Mouse (Mus musculus): Measurements from ENCODE around the gene Zfp551. TPM values are rescaled to one million over a fixed set of nuclear protein-coding genes. Genes with fewer than 3 reads are reported as not detected.

The Zfp551 gene
- polyA plus RNA-seq (2012; rRNA removed; ENCODE audit: low replicate concordance) = 0.93 and 1.9 TPM in 2 replicates

DNA sequence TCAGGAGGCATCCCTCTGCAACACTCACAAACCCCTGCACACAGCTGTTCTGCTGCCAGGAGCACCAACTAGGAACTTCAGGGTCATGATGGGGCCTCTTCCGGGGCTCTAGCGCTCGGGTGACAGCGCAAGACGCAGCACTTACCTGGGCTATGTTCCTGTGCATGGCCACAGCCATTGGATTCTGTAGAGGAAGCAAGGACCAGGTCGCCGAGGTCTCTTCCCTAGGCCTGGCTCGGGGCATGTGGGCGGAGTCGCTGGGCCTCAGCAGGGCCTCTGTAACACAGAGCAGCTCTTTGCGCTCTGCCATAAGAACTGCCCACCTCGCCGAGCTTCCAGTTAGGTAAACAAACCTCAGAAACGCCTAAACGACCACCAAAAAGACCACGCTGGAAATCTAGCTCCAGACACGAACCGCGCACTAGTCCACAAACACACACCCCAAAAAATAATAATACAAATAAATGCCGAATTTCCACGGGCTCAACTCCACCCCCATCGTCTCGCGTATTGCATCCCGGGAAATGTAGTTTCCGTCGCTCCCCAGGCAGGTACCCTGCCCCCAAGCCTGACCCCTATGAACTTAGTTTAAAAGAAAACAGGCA, at the start of gene Zfp551:
Gene Zfp551 (minus strand): TSS at position 507 of the 605 bp plus-strand sequence.

DNA sequence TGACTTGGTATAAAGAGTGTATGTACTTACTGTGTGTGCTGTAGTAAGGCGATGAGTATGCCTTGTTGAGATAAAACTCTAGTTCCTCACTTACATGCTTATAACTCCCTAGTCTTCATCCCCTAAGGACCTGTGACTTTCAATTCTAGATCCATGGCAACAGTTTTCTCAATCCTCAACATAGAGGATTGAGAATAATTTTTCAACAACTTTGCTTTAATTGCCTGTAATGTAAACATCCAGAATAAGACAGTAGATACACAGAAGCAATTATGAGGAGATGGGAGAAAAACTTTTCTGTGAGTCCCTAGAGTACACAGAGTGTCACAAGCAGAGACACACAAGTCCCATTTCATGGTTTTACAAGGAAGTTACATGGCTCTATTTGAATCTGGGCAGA, 53.4 kb downstream of the Zfp551 start, which contains the start of gene Vmn1r84:
Gene Vmn1r84 (minus strand): TSS at position 101 of the 400 bp plus-strand sequence.

Other genes with a start within 250 kb of the Zfp551 start
- not detected in 2 replicates for gene Vmn1r80, start 233.5 kb downstream of the Zfp551 start, polyA plus RNA-seq (2012; rRNA removed; ENCODE audit: low replicate concordance)
- gene Vmn1r81, start 154.5 kb downstream of the Zfp551 start, polyA plus RNA-seq (2012; rRNA removed; ENCODE audit: low replicate concordance) = not detected in 2 replicates
- not detected in 2 replicates for gene Vmn1r82, start 122.3 kb downstream of the Zfp551 start, polyA plus RNA-seq (2012; rRNA removed; ENCODE audit: low replicate concordance)
- gene Vmn1r83, start 93.3 kb downstream of the Zfp551 start, polyA plus RNA-seq (2012; rRNA removed; ENCODE audit: low replicate concordance) = not detected in 2 replicates
- not detected in 2 replicates for gene Vmn1r84, start 53.5 kb downstream of the Zfp551 start, polyA plus RNA-seq (2012; rRNA removed; ENCODE audit: low replicate concordance)
- gene Zfp606, start 55.5 kb upstream of the Zfp551 start, polyA plus RNA-seq (2012; rRNA removed; ENCODE audit: low replicate concordance) = 2.4 and 4.8 TPM in 2 replicates
- not detected in 2 replicates for gene 2900092C05Rik, start 89.8 kb upstream of the Zfp551 start, polyA plus RNA-seq (2012; rRNA removed; ENCODE audit: low replicate concordance)
- gene Vmn2r53, start 186.0 kb upstream of the Zfp551 start, polyA plus RNA-seq (2012; rRNA removed; ENCODE audit: low replicate concordance) = under 0.01 TPM in 1 of 2 replicates, not detected in the other
- not detected in 2 replicates for gene Vmn2r54, start 217.6 kb upstream of the Zfp551 start, polyA plus RNA-seq (2012; rRNA removed; ENCODE audit: low replicate concordance)

All from subcutaneous adipose tissue, adult 2 months (tissue).